Mouse (Mus musculus): Measurements from ENCODE around the gene Add1. TPM values are rescaled to one million over a fixed set of nuclear protein-coding genes. Genes with fewer than 3 reads are reported as not detected.

Gene Add1
- polyA plus RNA-seq, 1 experiment from 2014 or later = 147 TPM

DNA sequence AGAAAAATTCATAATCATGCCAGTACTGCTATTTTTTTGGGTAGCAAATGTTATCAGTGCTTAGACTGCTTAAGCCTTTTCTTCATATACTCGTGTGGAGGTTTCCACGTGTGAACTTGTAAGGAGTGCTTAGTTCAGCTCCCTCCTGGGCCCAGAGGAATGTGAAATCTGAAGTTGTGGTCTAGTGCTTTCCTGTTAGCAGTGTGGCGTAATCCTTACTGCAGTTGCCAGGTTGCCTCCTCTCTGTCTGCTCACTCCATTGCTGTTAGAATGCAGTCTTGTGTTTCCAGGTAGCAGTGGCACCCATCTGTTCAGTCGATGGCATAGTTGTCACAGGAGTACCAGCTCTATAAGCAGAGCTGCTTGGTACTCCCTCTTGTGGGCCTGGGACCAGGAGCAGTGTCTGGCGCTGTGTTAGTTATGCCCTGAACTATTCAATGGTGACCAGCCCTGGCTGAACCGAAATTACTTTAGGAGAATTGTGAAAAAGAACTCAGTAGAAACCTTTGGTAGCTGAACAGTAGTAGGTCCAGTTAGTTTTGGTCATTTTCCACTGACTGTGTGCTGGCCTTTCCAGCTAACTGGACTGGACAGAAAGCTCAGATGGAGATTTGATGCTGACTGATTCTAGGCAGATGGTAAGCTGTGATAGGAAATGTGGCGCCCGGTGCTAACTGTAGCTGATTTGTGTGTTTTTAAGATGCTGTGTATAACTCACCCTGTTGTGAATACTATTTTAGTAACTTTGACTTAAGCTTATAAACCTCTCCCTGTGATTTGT lies 33.8 kb downstream of the Add1 start:
- Histone ChIP-seq H3K4me3 (ENCODE audit: inconsistent target) (no peak overlapping the region), H3K36me3 (ENCODE audit: inconsistent target) (peaks cover 65% of the 10 kb centered on the region), H3K27ac (no peak overlapping the region), H3K79me2 (ENCODE audit: inconsistent target) (no peaks in the 10 kb centered on the region; the same call in 1 of the 2 replicates)
- WGBS (ENCODE audit: missing documents) = 60% methylated on average over 8 of the region's 8 CpGs

GRCm38 (mm10) chr5:34608226-34608625 lies 34.8 kb downstream of the Add1 start:
- 90% methylated on average over 3 of the region's 3 CpGs for whole genome bisulfite sequencing (ENCODE audit: missing documents)
- no peaks in the 10 kb centered on the region for H3K79me2 ChIP-seq (ENCODE audit: inconsistent target)
- no peak overlapping the region for H3K4me3 ChIP-seq (ENCODE audit: inconsistent target)
- H3K36me3 ChIP-seq (ENCODE audit: inconsistent target) = peaks cover 62% of the 10 kb centered on the region
- no peak overlapping the region for H3K27ac ChIP-seq

GRCm38 (mm10) chr5:34609966-34610365 lies 36.5 kb downstream of the Add1 start:
- Histone ChIP-seq H3K27ac (no peak overlapping the region), H3K79me2 (ENCODE audit: inconsistent target) (no peaks in the 10 kb centered on the region), H3K36me3 (ENCODE audit: inconsistent target) (peaks cover 71% of the 10 kb centered on the region), H3K4me3 (ENCODE audit: inconsistent target) (no peak overlapping the region)
- 76% methylated on average over 4 of the region's 4 CpGs for WGBS (ENCODE audit: missing documents)

DNA sequence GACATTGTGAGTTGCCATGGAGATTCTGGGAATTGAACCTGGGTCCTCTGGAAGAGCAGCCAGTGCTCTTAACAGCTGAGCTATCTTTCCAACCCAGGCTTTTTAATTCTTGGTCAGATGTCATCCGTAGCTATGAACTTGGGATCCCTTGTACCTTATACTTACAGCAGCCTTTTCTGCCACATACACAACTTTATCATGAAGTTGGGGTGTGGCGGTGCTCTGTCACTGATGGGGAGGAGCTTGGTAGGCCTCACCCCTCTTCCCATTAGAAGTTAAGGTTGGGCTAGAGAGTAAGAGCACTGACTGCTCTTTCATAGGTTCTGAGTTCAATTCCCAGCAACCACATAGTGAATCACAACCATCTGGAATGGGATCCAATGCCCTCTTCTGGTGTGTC lies 59.5 kb downstream of the Add1 start:
- H3K27ac ChIP-seq = no peak overlapping the region
- H3K79me2 ChIP-seq (ENCODE audit: inconsistent target) = peaks cover 12% of the 10 kb centered on the region; the same call in 1 of the 2 replicates
- no peak overlapping the region for H3K4me3 ChIP-seq (ENCODE audit: inconsistent target)
- 94% methylated on average over 2 of the region's 2 CpGs for WGBS (ENCODE audit: missing documents)
- peaks cover 53% of the 10 kb centered on the region for H3K36me3 ChIP-seq (ENCODE audit: inconsistent target)

DNA sequence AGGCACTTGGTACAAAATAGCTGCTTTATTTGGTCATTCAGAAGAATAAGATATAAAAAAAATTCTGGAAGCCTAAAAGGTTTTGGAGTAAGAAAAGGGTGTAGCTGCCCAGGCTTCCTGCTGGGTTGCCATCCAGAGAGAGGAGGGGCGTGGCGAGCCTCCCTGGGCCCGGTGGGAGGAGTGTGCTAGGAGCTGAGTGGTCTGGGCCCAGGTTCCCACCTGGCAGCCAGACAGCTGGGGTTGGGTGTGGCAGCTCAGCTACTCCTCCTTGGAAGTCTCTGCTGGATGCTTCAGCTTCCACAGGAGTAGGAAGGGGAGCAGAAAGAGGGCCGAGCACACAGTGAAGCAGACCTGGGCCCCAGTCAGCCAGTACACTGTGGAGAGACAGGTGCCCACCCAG lies 60.2 kb downstream of the Add1 start:
- Histone ChIP-seq H3K79me2 (ENCODE audit: inconsistent target) (peaks cover 12% of the 10 kb centered on the region; the same call in 1 of the 2 replicates), H3K27ac (no peak overlapping the region), H3K36me3 (ENCODE audit: inconsistent target) (peaks cover 51% of the 10 kb centered on the region), H3K4me3 (ENCODE audit: inconsistent target) (no peak overlapping the region)
- 82% methylated on average over 2 of the region's 4 CpGs for WGBS (ENCODE audit: missing documents)

DNA sequence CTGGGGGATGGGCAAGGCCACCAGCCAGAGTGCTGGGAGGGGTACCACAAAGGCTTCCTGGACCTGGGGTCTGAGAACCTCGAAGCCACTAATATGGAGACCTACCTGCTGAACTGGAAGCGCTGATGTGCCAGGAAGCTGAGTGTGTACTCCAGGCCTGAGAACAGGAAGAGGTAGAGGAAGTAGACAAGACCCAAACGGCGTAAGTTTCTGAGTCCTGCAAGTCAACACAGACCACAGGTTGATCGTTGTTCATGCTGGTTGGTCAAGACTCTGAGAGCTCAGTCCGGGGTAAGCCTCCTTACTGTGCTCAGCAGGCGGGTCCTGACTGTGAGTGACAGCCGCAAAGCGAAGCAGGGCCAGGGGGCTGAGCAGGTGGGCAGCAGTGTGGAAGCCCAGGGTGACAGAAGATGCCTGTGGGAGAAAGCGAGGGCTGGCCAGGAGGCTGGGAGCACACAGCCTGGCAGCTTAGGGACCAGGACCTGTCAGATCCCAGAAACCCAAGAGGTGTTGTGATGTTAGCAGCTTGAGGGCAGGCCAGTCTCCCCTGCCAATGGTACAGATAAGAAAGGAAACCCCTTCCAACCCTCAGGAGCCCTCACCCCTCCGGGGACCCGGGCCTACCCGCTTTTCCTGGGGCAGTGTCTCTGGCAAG lies 61.4 kb downstream of the Add1 start:
- peaks cover 50% of the 10 kb centered on the region for H3K36me3 ChIP-seq (ENCODE audit: inconsistent target)
- H3K79me2 ChIP-seq (ENCODE audit: inconsistent target) = peaks cover 12% of the 10 kb centered on the region; the same call in 1 of the 2 replicates
- no peak overlapping the region for H3K4me3 ChIP-seq (ENCODE audit: inconsistent target)
- H3K27ac ChIP-seq = 0 out of 2 replicates have a peak overlapping the region, but pooled peaks have one; percentile 5
- WGBS (ENCODE audit: missing documents) = 39% methylated on average over 13 of the region's 13 CpGs

DNA sequence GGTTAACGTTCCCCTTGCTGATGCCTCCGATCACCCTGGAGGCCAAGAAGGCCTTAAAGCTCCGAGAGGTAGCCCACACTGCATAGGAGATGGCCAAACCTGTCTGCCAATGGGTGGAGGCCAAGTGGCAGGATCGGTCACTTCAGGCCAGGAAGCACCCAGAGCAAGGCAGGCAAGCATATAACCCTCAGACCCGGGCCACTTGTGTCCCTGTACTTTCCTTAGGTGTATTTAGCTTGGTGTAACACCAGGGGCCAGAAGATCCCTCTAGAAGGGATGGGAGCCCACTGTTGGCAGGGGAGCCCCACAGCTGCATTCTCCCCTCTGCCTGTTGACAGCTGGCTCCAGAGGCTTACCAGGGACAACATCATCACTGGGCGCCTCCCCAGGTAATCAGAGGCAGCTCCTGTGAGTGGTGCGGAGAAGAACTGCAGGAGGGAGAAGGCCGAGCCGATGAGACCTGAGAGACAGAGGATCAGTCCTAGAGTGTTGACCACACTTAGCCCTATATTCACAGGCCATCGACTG lies 62.3 kb downstream of the Add1 start:
- WGBS (ENCODE audit: missing documents) = 88% methylated on average over 10 of the region's 10 CpGs
- Histone ChIP-seq H3K79me2 (ENCODE audit: inconsistent target) (peaks cover 12% of the 10 kb centered on the region; the same call in 1 of the 2 replicates), H3K36me3 (ENCODE audit: inconsistent target) (peaks cover 50% of the 10 kb centered on the region), H3K4me3 (ENCODE audit: inconsistent target) (peak overlapping the region; percentile 88), H3K27ac (peak overlapping the region; percentile 76; the same call in 1 of the 2 replicates)

DNA sequence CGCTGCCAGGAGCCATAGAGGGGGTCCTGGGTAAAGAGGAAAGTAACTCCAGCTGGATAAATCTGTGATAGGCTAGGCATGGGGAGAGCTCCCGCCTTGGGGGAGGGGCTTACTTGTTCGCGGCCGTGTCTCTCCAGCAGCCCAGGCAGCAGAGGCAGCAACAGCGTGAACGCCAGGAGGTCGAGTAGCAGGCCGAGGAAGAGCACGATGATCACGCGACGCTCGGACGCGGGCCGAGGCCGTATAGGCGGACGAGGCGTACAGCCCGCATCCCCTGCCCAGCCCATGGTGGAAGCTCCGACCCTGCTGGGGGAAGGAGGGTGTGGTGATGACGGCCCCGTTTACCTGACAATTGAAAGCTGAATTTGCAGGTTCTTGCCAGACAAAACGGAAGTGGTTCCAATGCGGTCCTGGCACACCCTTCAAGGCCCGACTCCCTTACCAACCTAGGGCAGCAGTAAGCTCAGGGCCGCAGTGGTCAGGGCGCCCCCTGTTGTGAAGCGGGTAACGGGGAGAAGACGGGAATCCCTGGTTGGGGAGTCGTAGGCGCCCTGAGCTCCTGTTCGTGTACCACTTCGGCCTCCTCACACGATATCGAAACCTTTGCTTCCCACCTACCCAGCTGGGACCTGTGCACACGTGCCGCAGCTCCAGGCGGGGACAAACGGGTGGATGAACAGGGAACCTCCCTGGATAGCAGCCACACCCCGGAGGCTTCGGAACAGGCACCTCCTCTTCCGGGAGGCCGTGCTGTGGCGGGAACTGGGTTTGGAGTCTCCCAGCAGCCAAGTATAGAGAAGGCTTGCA lies 63.2 kb downstream of the Add1 start, which contains the start of gene Mfsd10:
Mfsd10 (minus strand) TSS at position 732 of the 807 bp plus-strand sequence.
- Histone ChIP-seq H3K4me3 (ENCODE audit: inconsistent target) (peak within 1 kb of the TSS; percentile 88), H3K79me2 (ENCODE audit: inconsistent target) (peaks cover 12% of the 10 kb centered on the region; the same call in 1 of the 2 replicates), H3K27ac (peak within 1 kb of the TSS; percentile 76), H3K36me3 (ENCODE audit: inconsistent target) (peaks cover 49% of the 10 kb centered on the region)
- WGBS (ENCODE audit: missing documents) = under 1% methylated on average over 46 of the region's 48 CpGs

GRCm38 (mm10) chr5:34637591-34638156 lies 64.2 kb downstream of the Add1 start:
- Histone ChIP-seq H3K27ac (peak overlapping the region; percentile 76; the same call in 1 of the 2 replicates), H3K79me2 (ENCODE audit: inconsistent target) (peaks cover 12% of the 10 kb centered on the region; the same call in 1 of the 2 replicates), H3K4me3 (ENCODE audit: inconsistent target) (peak overlapping the region; percentile 88; the same call in 1 of the 2 replicates), H3K36me3 (ENCODE audit: inconsistent target) (peaks cover 40% of the 10 kb centered on the region; the same call in 1 of the 2 replicates)
- WGBS (ENCODE audit: missing documents) = 30% methylated on average over 7 of the region's 7 CpGs

GRCm38 (mm10) chr5:34641991-34642390 lies 68.5 kb downstream of the Add1 start:
- Histone ChIP-seq H3K4me3 (ENCODE audit: inconsistent target) (no peak overlapping the region), H3K36me3 (ENCODE audit: inconsistent target) (peaks cover 72% of the 10 kb centered on the region), H3K79me2 (ENCODE audit: inconsistent target) (no peaks in the 10 kb centered on the region), H3K27ac (no peak overlapping the region)
- 100% methylated on average over 3 of the region's 3 CpGs for WGBS (ENCODE audit: missing documents)

DNA sequence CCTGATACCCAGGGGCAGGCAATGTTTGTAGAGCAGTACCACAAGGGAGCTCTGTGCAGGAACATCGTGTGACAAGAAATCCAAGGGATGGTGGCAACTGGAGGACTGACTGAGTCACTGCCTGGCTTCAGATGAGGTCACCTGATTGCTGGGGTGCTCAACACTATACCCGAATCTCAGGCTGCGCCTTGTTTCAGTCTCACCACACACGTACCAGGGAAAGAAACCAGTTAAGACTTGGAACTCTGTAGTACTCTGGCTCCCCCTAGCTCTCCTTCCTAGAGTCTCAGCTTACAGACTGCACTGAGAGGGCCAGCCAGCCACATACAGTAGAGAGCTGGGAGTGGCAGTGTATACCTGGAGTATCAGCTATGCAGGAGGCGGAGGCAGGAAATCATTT lies 69.5 kb downstream of the Add1 start:
- Histone ChIP-seq H3K36me3 (ENCODE audit: inconsistent target) (peaks cover 79% of the 10 kb centered on the region), H3K79me2 (ENCODE audit: inconsistent target) (no peaks in the 10 kb centered on the region), H3K4me3 (ENCODE audit: inconsistent target) (no peak overlapping the region), H3K27ac (no peak overlapping the region)
- 79% methylated on average over 5 of the region's 5 CpGs for WGBS (ENCODE audit: missing documents)

GRCm38 (mm10) chr5:34647581-34647980 lies 74.1 kb downstream of the Add1 start:
- WGBS (ENCODE audit: missing documents) = 53% methylated on average over 4 of the region's 4 CpGs
- Histone ChIP-seq H3K79me2 (ENCODE audit: inconsistent target) (no peaks in the 10 kb centered on the region), H3K4me3 (ENCODE audit: inconsistent target) (no peak overlapping the region), H3K27ac (no peak overlapping the region), H3K36me3 (ENCODE audit: inconsistent target) (peaks cover 86% of the 10 kb centered on the region)

- peaks cover 6% of the 10 kb centered on the region for H3K79me2 ChIP-seq (ENCODE audit: inconsistent target)
- H3K36me3 ChIP-seq (ENCODE audit: inconsistent target) = peaks cover 82% of the 10 kb centered on the region
- no peak overlapping the region for H3K27ac ChIP-seq
- WGBS (ENCODE audit: missing documents) = 90% methylated on average over 5 of the region's 5 CpGs
- no peak overlapping the region for H3K4me3 ChIP-seq (ENCODE audit: inconsistent target)
These were observed 79.5 kb downstream of the Add1 start for GRCm38 (mm10) chr5:34652961-34653360.

- no peak overlapping the region for H3K27ac ChIP-seq
- peaks cover 23% of the 10 kb centered on the region for H3K79me2 ChIP-seq (ENCODE audit: inconsistent target)
- WGBS (ENCODE audit: missing documents) = 98% methylated on average over 9 of the region's 9 CpGs
- H3K36me3 ChIP-seq (ENCODE audit: inconsistent target) = peaks cover 63% of the 10 kb centered on the region
- no peak overlapping the region for H3K4me3 ChIP-seq (ENCODE audit: inconsistent target)
These were observed 81.4 kb downstream of the Add1 start for GRCm38 (mm10) chr5:34654881-34655280.

Measured in macrophage (primary cell).